Mouse (Mus musculus): ENCODE measurements around the gene Avpi1. TPM values are rescaled to one million over a fixed set of nuclear protein-coding genes. Genes with fewer than 3 reads are reported as not detected.
"Not testable (repeated sequence)": the region's sequence is repeated elsewhere in the genome, so short reads cannot be mapped to it uniquely, and the experiment has no call there.

Gene Avpi1
- total RNA-seq, 2 experiments from 2014 or later: 10.8 to 11.7 TPM

DNA sequence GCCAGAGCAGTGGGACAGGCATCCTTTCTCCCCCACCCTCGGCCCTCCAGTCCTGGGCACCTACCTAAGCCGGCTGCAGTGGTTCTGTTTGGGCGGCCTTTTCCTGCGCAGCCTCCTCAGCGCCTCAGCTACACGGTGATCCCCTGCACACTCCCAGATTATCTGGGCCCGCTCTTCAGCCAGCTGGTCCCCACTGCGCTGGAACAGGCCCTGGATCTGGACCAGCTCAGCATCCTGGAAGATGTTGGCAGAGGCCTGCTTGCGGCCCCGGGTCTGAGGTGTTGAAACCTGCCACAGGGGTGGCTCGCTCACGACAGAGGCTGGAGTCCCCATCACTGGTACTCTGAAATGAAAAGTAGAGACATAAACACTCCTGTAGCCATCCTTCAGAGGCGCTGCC lies 4.2 kb downstream of the Avpi1 start:
- DNase-seq: no peak
- intact Hi-C loops (cut with DNase I): no loop called here

DNA sequence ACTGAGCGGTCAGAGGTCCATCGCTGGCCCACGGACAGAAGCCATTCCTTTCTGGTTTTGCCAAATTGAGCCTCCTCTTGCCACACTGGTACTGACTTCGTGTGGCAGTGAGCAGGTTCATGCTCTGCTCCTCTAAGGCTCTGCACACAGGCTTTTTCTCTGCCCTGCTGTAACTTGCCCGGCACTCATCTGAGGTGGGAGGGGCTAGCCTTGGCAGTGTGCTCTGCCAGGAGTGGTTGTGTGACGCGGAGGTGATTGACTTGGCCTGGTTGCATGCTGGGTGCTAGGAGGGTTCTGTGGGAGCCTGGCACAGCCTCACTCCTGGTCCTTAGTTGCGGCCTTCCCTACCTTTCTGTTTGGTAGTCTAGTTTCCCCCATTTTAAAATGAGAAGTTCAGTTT lies 8.4 kb downstream of the Avpi1 start:
- no peak for DNase-seq
- intact Hi-C loops (cut with DNase I): no loop called here

DNA sequence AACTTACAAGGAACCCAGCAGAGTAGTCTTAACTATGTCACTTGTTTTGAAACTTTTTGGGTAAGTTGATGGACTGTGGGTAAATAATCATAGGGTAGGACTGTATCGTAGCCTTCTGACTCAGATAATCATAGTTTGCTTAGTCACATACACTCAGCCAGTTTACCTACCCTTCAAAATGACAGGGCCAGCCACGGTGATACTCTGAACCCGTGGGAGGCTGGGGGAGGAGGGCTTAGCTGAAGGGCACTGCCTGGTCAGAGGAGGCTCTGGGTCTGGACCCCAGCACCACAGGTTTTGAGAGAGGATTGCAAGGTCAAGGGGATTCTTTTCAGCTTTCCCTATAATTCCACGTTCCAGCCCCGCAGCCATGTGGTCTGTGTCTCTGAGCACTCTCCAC lies 10.3 kb downstream of the Avpi1 start:
- DNase-seq: no peak
- intact Hi-C loops (cut with DNase I): no loop called here

DNA sequence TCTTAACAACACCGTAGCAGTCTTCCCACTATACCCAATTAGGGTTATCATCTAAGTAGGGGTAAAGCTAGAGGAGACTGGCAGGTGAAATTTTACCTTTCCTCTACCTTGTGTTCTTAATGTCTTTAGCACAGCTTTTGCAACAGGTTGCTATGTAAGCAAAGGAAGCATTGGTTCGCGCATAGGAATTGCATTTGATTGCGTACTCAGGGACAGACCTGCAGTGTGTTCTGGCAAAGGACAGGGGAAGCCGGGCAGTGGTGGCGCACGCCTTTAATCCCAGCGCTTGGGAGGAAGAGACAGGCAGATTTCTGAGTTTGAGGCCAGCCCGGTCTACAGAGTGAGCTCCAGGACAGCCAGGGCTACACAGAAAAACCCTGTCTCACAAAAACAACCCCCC lies 10.7 kb downstream of the Avpi1 start:
- intact Hi-C loops (cut with DNase I): no loop called here
- DNase-seq: no peak

DNA sequence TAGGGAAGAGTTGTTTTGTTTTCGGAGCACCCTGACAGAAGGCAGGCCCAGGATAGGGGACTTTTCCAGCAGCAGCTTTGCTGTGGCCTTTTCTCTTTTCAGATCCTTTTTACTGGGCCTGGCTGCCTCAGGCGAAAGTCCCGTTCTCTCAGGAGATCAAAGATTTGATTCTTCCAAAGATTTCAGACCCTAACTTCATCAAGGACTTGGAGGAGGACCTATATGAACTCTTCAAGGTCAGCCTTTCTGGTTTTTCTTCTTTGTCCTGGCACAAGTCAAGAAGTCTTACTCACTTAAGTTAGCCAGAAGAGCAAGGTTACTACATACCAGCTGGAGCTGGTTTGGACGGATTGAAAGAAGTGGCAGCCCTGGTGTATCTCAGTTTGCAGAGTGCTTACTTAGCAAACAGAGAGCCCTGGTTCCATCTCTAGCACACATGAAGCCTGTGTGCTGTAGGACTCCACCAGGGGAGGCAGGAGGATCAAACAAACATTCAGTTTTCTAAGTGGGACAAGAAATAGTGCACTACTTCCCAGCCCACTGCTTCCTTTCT lies 13.0 kb downstream of the Avpi1 start:
- intact Hi-C loops (cut with DNase I): no loop called here
- DNase-seq: no peak

DNA sequence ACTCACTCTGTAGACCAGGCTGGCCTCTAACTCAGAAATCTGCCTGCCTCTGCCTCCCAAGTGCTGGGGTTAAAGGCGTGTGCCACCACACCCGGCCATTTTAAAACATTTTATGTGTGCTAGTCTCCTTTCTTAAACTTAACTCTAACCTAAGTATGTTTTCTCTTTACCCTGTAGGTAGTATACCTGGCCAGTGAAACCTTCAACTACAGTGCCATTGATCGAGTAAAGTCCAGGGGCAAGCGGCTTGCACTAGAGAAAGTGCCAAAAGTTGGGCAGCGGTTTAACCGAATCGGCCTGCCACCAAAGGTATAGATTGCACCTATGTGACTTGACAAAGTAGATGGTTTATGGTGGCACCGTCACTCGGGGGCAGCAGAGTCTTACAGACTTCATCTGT lies 24.2 kb downstream of the Avpi1 start:
- intact Hi-C loops (cut with DNase I): no loop called here

DNA sequence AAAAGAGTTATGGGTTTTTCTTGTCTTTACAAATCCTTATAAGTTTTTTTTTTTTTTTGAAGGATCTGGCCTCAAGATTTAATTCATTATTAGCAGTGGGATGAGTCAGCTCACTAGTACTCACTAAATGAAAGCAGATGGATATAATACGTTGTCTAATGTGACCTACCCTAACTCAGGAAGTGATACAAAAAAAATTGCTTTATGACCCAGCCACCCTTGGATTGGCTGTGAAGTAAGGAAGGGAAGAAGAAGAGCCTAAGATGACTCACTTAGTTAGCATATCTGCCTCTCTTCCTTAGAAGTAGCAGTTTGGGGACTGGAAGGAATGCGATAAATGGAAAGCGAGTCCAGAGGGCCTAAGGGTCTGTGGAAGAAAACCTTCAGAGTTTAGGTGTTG lies 29.5 kb downstream of the Avpi1 start:
- DNase-seq: no peak
- intact Hi-C loops (cut with DNase I): no loop called here

More for the DNA sequence above, 24.2 kb downstream of the Avpi1 start:
- no peak for DNase-seq

DNA sequence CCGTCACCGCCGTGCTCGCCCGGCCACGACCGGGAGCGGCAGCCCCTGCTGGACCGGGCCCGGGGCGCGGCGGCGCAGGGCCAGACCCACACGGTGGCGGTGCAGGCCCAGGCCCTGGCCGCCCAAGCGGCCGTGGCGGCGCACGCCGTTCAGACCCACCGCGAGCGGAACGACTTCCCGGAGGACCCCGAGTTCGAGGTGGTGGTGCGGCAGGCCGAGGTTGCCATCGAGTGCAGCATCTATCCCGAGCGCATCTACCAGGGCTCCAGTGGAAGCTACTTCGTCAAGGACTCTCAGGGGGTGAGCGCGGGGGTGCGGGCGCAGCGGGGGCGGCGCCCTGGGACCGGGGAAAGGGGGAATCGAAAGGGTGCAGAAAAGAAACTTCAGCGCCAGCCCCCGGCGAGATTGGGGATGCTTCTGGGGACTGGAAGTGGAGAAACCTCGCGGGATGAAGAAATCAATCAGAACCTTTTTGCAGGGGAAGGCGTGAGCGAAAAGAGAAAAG lies 38.2 kb downstream of the Avpi1 start:
- DNase-seq: no peak
- intact Hi-C loops (cut with DNase I): no loop called here

DNA sequence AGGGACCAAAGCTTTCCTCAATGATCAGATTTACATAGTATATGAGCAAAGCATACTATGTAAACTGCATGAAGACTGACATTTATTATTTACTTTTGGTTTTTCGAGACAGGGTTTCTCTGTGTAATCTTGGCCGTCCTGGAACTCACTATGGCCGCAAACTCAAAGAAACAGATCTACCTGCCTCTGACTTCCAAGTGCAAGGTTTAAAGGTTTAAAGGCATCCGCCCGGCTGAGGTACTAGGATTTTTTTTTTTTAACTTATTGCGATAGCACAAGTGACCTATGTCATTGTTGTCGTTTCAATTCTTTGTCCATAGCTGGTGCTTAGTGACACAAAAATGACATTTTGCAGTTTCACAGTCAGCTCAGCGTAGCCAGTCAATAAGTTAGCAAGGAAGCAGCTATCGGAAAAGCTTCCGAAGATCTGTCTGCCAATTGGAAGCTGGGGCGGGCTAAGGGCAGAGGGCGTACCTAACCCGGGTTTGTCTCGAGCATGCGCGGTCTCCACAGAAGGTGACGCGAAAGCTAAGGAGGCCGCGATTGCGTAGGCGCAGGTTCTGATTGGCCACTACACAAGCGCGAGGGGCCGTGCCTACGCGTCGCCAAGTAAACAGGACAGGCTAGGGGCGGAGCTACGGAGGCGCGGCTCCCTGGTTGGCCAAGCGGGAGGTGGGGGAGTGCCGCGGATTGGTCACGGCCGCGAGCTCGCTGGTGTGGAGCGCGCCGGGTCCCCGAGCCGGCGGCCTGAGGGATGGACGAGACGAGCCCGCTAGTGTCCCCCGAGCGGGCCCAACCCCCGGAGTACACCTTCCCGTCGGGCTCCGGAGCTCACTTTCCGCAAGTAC lies 38.9 kb downstream of the Avpi1 start, which contains the start of gene Pi4k2a:
Pi4k2a (plus strand) TSS at position 723 of the 848 bp plus-strand sequence.
- peak; percentile 98 for DNase-seq
- intact Hi-C loops (cut with DNase I): loop anchor here (5.0 kb wide), 1 partner anchor 53 kb away; the partner anchor contains the start of gene Ankrd2

DNA sequence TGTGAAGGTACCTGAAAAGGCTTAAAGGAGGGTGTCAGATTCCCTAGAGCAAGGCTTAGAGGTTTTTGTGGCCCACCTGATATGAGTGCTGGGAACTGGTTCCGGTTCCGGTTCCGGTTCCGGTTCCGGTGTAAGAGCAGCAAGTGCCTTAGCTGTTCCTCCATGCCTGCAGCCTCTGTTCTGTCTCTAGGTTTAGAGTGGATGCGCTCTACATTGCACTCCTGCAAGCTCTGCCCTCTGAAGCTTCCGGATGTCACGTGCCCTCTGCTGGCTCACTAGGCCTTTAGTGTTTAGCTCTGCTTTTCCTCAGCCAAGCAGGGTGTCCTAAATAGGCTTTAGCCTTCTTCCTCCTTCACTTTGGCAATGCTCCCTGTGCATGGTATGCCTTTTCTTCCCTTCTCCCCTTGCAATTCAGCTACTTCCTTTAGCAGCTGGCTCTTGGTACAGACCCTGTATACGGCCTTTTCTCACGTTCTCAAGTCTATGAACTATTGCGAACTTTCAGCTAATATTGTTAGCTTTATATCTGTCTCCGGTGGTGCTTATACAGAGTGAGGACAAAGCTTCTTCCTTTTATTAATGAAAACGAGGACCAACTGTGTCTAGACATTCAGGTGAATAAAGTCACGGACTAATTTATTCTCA lies 39.6 kb downstream of the Avpi1 start:
- intact Hi-C loops (cut with DNase I): loop anchor here (5.0 kb wide), 1 partner anchor 52 kb away; the partner anchor contains the start of gene Ankrd2
- peak; percentile 40 to 56 for DNase-seq

DNA sequence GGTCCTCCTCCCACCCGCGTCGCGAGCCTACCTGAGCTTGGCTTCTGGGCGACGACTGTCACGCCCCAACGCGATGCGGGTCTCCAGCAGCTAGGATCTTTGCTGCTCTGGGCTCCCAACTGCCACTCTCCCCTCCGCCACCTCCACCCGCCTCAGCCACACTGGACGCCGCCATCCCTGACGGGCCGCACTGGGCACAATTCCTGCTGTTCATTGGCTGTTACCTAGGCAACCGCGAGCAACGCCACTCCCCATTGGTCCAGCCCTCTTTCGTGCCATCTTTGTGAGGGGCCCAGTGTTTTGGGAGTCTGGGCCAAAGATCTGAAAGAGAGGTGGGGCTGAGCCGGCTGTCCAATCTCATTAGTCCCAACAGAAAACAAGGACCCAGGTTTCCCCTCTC lies 42.7 kb downstream of the Avpi1 start, which contains the start of gene Morn4:
Morn4 (minus strand) TSS at position 192 of the 400 bp plus-strand sequence.
- intact Hi-C loops (cut with DNase I): loop anchor here (5.0 kb wide), 1 partner anchor 49 kb away; the partner anchor contains the start of gene Ankrd2
- peak; percentile 58 to 78 for DNase-seq

DNA sequence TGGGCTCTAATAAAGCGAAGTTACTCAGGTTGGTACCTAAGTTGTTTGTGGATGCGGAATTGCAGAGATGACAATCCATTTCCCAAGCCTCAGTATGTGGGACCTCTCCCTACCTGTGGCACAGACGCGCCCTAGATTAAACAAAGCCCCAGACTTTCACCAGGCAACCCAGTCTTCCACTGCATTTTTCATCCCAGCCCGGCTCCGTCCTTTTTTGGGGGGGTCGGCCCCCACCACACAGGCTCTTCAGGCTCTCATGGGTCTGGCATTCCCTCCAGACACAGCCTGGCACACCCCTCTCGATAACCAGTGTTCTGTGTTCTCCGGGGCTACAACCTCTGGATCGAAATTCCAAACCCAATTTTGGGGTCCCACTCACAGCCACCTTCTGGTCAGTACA lies 43.2 kb downstream of the Avpi1 start:
- DNase-seq: no peak
- intact Hi-C loops (cut with DNase I): loop anchor here (5.0 kb wide), 1 partner anchor 48 kb away; the partner anchor contains the start of gene Ankrd2

DNA sequence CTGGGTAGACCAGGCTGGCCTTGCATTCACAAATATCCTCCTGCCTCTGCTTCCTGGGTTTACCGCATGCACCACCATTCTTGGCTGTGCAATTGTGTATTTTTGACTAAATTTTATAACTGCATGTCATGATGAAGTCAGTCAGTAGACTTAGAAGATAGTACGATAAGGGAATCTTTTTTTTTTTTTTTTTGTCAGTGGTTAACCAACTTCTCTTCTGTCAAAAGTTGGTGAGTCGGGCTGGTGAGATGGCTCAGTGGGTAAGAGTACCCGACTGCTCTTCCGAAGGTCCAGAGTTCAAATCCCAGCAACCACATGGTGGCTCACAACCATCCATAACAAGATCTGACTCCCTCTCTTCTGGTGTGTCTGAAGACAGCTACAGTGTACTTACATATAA lies 47.2 kb downstream of the Avpi1 start:
- intact Hi-C loops (cut with DNase I); DNase-seq: not testable (repeated sequence)

DNA sequence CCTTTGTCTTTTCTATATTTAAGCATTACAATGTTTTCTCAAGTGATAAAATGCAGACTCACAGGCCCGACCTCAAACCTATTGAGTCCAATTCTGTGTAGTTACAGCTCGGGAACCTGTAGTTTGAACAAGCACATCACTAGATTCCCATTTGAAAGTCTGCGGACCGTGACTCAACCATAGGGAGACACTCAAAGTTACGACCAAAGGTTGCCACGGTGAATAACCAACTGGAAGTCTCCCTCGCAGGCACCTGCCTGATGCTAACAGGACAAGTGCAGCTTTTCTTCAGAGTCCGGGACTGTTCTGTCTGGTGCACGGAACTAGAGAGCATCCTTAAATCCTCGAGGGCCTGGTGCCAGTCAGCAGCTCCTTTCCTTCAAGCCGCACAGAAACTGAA lies 48.4 kb downstream of the Avpi1 start:
- intact Hi-C loops (cut with DNase I): no loop called here
- no peak for DNase-seq

DNA sequence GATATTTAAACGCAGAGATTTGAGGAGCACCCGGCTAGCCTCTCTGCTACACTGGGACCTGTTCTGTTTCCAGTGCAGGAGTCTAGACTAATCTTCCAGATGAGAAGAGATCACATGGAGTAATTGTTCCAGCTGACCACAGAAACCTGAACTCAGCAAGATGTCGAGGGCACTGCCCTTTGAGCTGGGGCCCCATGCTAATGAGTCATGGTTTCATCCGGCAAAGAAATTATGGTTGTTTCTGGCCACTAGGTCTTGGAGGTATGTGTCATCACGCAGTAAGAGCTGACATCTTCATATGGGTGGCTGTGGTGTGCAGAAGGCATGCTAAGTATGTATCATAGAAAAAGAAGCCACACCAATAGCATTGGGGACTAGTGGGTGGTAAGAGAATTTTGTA lies 48.9 kb downstream of the Avpi1 start:
- intact Hi-C loops (cut with DNase I): no loop called here

DNA sequence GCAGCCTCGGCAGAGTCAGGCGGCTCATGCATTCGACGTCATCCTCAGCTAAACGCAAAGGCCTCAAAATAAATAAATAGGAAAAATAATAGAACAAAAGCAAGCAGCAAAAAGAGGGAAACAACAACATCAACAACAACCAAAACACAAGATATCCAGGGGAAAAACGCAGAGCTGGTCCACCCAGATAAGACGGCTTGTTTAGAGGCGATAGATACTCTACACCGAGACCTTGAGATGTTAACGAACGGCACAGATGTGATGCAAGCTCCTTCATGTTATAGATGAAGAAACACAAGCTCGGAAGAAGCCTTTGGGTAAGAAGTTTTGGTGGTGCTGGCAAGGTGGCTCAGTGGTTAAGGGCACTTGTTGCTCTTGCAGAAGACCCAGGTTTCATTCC lies 49.9 kb downstream of the Avpi1 start:
- no peak for DNase-seq
- intact Hi-C loops (cut with DNase I): no loop called here

More for the DNA sequence above, 48.9 kb downstream of the Avpi1 start:
- DNase-seq: no peak

DNA sequence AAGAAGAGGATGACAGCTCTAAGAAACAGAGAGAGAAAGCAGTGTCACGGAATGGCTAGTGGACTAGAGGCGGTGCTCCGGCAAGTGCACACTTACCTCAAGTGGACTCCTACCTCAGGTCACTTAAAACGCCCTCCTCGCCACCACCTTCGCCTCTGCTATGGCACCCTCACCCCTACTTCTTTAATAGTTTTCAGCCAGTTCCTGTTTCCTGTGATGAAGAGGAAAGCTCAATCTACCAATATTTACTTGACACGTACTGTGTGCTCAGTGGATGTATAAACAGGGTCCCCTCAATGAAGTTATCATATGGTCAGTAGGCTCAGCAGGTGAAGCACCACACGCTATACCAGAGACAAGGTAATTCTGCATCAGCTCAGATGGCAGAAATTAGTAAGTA lies 50.3 kb downstream of the Avpi1 start:
- DNase-seq: no peak
- intact Hi-C loops (cut with DNase I): no loop called here

DNA sequence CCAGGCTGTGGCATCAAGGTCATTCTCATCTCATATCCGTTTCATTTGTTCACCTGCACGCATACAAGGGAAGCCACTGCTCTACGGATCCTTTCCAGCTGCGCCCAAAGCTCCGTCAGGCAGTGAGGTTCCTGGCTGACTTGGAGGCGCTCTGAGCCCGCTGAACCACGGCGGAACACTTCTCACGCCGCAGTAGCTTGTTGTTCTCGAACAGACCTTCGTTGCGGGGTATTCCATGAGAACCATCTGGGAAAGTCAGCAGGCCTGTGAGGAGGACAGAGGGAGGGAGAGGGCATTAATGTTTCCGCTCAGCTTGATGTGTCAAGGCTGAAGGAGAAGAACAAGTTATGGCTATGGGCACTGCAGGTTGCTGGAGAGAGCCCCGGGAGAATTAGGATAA lies 52.9 kb downstream of the Avpi1 start:
- no peak for DNase-seq
- intact Hi-C loops (cut with DNase I): no loop called here

DNA sequence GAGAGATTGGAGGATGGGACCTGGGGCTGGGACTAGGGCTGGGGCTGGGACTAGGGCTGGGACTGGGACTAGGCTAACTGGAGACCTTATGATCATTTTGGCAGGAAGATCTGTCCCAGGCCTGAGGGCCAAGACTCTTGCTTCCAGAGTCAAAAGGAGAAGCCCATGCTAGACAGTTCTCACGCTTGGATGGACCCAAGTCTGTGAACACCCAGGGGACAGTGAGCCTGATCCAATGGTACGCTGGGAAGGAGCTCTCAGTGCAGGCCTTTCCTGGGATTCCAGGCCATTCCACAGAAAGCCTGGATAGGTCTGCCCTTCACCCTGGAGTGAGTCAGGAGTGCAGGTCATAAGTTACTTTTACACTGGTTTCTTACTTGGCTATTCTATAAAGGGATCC lies 53.8 kb downstream of the Avpi1 start:
- no peak for DNase-seq
- intact Hi-C loops (cut with DNase I): no loop called here

Measured in heart, postnatal 14 days (tissue).